Mouse (Mus musculus) testis, adult 2 months (tissue): ENCODE results near the gene Metap1. TPM values are rescaled to one million over a fixed set of nuclear protein-coding genes. Genes with fewer than 3 reads are reported as not detected.

Experiments
- H3K27ac ChIP-seq: fragments of 200-500 bp; 2 replicates; pipeline ENCODE4 v1.5.1; 2012; ENCODE audit warnings: low read depth, low read length; ENCODE audit not compliant: control insufficient read depth, insufficient read depth
- H3K27me3 ChIP-seq: fragments of 200-500 bp; 2 replicates; pipeline ENCODE4 v1.6.1; 2012; ENCODE audit warnings: mild to moderate bottlenecking, low read length, moderate library complexity; ENCODE audit not compliant: control insufficient read depth, insufficient read depth
- H3K36me3 ChIP-seq: fragments of 200-500 bp; 2 replicates; pipeline ENCODE4 v1.6.1; 2012; ENCODE audit warnings: mild to moderate bottlenecking, low read length; ENCODE audit not compliant: control insufficient read depth, insufficient read depth
- H3K4me1 ChIP-seq: fragments of 200-500 bp; 2 replicates; pipeline ENCODE4 v1.6.1; 2012; ENCODE audit warnings: low read length; ENCODE audit not compliant: control insufficient read depth, insufficient read depth
- H3K4me3 ChIP-seq: fragments of 200-500 bp; 2 replicates; pipeline ENCODE4 v1.5.1; 2012; ENCODE audit warnings: low read depth, mild to moderate bottlenecking, low read length, moderate library complexity, mixed read lengths; ENCODE audit not compliant: control insufficient read depth
- CTCF ChIP-seq: fragments of 200-500 bp; IDR thresholded peaks from 2 replicates; pipeline ENCODE4 v1.5.1; 2012; ENCODE audit warnings: low read depth, mild to moderate bottlenecking, inconsistent platforms, low read length, moderate library complexity; ENCODE audit not compliant: control insufficient read depth, insufficient read depth, insufficient replicate concordance
- POLR2A ChIP-seq: fragments of 200-500 bp; IDR thresholded peaks from 2 replicates; pipeline ENCODE4 v1.6.1; 2012; ENCODE audit warnings: low read depth, mild to moderate bottlenecking, inconsistent platforms, low read length, moderate library complexity; ENCODE audit not compliant: control insufficient read depth
- polyA plus RNA-seq: library from polyadenylated mRNA; depleted of rRNA; stranded (reverse); fragments of >200 nt; gene quantifications from 2 replicates; pipeline ENCODE4 v1.2.3, GENCODE M21; 2012

The Metap1 gene
- polyA plus RNA-seq, 1 experiment: 25.7 TPM

DNA sequence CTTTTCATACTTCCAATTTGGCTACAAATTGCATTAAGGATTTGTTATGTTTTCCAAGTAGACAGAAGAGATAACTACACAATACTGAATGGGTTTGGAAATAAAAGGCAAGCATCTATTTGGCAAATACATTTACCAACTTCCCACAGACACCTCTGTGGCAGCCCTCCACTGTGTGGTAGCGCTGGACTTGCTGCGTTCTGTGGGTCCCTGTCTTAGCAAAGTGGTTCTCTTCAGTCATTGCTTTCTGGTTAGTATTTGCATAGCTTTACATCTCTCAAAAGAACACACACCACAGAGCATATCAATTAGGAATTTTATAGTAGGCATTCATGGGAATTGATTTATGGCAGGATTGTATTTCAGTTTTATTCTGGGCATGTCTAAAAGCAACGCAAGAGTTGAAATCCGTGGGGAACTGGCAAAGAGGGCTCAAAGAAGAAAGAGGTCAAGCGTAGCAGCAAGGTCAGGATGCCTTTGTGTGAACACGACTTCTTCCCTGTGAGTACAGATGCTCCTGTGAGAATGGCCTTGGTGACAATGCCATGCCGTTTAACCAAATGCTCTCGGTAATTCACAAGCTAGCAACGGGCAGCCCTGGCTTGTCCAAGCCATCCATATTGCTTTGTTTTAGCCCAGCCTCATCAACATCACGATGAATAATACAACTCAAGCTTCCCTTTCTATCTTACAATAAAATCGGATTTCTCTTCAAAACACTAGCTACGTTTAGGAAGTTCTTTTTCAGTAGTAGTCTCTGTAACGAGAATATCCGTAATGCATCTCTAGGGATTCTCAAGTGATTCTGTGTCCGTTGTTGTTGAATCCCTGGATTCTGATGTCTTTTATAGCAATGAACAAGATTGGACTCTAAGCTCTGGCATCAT is 10.8 kb upstream of the Metap1 start:
- TF ChIP-seq CTCF: no peak
- Histone ChIP-seq H3K36me3 (no peaks in the 10 kb centered on the region), H3K4me3 (no peak overlapping the region), H3K27me3 (no peaks in the 10 kb centered on the region), H3K27ac (no peak overlapping the region), H3K4me1 (no peaks in the 10 kb centered on the region)

DNA sequence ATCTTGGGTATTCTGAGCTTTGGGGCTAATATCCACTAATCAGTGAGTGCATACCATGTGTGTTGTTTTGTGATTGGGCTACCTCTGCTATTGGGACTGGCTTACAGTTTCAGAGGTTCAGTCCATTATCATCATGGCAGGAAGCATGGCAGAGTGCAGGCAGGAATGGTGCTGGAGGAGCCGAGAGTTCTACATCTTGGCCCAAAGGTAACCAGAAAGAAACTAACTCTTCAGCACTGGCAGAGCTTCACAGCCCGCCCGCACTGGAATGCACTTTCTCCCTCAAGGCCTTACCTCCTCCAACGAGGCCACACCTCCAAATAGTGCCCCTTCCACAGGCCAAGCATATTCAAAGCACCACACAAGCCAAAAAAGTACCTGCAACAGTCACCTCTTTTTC is 9.4 kb upstream of the Metap1 start:
- Histone ChIP-seq H3K27me3 (no peaks in the 10 kb centered on the region), H3K36me3 (no peaks in the 10 kb centered on the region), H3K4me1 (no peaks in the 10 kb centered on the region), H3K27ac (no peak overlapping the region), H3K4me3 (no peak overlapping the region)
- TF ChIP-seq CTCF (no peak), POLR2A (no peak)

DNA sequence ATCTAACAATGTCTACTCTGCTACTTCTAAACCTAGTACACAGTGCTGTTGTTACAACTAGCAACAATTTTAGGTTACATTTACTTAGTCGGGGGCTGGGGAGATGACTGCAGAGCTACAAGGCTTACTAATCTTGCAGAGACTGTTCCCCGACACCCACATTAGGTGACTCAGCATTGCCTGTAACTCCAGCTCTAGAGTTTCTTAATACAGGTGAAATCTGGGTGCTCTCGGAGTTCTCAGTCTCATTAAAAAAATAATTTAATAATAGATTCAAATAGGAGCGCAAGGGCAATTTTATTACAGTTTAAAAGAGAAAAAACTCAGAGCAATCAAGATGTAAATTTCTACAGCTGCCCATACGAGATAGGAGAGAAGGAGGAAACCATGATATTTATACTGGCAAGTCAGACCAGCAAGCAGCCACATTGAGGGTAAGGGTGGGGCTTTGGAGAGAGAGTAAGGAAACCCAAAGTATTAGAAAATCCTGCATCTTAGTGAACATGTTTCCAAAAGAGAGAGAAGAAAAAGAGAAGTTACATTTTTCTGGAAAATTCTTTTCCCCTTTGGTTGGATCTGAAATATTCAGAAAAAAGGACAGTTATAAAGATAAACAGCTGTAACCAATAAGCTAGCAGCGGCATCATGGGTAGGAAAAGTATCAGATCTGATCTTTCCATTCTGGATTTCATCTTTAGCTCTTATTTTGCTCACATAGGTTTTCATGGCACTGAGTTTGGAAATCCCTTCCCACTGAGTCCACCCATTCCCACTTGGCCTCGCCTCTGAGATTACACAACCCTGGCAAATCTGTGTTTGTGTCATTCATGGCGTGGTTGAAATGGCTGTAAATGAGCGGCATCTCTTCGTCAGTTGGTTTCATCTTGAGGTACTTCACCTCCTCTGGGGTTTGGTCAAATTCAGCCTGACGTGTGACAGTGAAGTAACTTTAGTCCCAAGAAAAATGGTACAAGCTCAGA is 6.1 kb upstream of the Metap1 start:
- Histone ChIP-seq H3K27ac (no peak overlapping the region), H3K4me3 (no peak overlapping the region), H3K27me3 (no peaks in the 10 kb centered on the region), H3K4me1 (no peaks in the 10 kb centered on the region), H3K36me3 (no peaks in the 10 kb centered on the region)
- TF ChIP-seq CTCF: no peak

DNA sequence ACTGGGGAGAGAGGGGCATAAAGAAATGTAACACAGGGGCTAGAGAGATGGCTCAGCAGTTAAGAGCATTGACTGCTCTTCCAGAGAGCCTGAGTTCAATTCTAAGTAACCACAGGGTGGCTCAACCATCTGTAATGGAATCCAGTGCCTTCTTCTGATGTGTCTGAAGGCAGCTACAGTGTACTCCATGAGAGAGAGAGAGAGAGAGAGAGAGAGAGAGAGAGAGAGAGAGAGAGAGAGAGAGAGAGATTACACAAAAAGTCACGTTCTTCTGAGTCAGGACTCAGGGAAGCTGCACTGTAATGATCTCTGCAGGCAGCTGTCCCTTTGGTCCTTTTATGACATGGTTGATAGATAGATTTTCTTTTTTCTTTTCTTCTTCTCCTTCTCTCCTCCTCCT is 5.2 kb upstream of the Metap1 start:
- Histone ChIP-seq H3K4me3 (no peak overlapping the region), H3K27me3 (no peaks in the 10 kb centered on the region), H3K36me3 (no peaks in the 10 kb centered on the region), H3K27ac (no peak overlapping the region), H3K4me1 (no peaks in the 10 kb centered on the region)
- TF ChIP-seq CTCF (no peak), POLR2A (no peak)

DNA sequence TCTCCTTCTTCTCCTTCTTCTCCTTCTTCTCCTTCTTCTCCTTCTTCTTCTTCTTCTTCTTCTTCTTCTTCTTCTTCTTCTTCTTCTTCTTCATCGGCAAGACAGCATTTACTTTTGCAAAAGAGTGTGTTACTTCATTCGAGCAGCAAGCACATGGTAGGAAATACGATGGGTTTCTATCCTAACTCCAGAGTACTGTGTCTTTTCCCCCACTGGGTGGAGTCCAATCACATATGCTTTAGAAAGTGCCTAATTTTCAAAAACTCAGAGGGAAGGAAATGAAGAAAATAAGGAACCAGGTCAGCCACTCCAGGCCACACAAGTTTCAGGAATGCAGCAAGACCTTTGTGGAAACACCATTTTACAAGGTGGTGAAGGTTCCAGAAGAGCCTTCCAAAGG is 4.4 kb upstream of the Metap1 start:
- Histone ChIP-seq H3K4me3 (no peak overlapping the region), H3K4me1 (no peaks in the 10 kb centered on the region; the same call in 1 of the 2 replicates), H3K27ac (no peak overlapping the region), H3K36me3 (no peaks in the 10 kb centered on the region), H3K27me3 (no peaks in the 10 kb centered on the region)
- TF ChIP-seq POLR2A: no peak
- TF ChIP-seq CTCF: no peak

DNA sequence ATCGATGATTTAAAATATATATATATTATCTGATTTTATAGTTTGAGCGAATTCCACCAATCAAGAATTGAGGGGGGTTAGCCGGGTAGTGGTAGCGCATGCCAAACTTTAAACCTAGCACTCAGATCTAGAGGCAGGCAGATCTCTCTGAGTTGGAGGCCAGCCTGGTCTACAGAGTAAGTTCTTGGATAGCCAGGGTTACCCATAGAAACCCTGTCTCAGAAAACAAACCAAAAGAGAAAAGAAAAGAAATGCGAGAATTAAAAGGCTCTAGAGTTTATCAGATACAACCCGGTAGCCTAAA is 671 bp upstream of the Metap1 start:
- TF ChIP-seq CTCF: no peak
- no peaks in the 10 kb centered on the region for H3K36me3 ChIP-seq
- H3K4me3 ChIP-seq: no peak overlapping the region
- no peaks in the 10 kb centered on the region; the same call in 1 of the 2 replicates for H3K4me1 ChIP-seq
- no peaks in the 10 kb centered on the region for H3K27me3 ChIP-seq
- H3K27ac ChIP-seq: no peak overlapping the region

DNA sequence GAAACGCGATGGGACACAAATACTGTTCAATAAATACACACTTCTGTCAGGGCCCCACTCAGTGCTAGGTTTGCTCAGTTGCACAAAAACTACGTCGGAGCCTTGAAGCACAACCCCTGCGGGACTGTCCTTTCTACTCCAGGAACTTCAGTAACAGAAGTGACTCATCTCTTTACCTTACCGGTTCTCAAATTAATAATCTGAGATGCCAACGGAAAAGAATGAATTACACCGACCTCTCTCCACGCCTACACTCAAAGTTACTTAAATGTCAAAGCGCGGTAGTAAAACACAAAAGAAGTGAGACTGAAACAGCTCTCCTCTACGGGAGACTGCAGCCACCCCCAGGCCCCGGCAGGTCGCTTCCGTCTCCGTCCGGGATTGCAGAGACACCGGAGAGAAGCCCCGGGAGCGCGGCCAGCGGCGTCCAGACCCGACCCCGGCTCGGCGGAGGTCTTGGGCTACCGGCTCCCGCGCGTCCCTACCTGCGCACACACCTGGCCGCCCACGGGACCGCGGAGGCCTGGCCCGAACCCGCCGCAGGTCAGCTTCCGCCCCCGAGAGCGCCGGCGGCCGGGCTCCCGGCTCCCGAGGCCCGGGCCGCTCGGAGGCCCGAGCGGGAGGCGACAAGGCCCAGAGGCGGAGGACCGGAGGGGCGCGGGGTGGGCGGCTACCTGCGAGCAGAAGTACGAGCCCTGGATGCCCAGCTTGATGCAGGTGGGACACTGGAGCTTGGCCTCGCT is 560 bp downstream of the Metap1 start:
- H3K27me3 ChIP-seq: no peaks in the 10 kb centered on the region
- H3K36me3 ChIP-seq: no peaks in the 10 kb centered on the region
- H3K4me3 ChIP-seq: peak overlapping the region; percentile 97
- peak overlapping the region; percentile 82 for H3K27ac ChIP-seq
- TF ChIP-seq CTCF (no peak), POLR2A (no peak; the same call in 1 of the 2 replicates)
- H3K4me1 ChIP-seq: no peaks in the 10 kb centered on the region; the same call in 1 of the 2 replicates
